Mouse (Mus musculus): ENCODE results near the gene Mcu. TPM values are rescaled to one million over a fixed set of nuclear protein-coding genes. Genes with fewer than 3 reads are reported as not detected.

Mcu gene
- polyA plus RNA-seq, 1 experiment from 2014 or later: 24.7 TPM

GRCm38 (mm10) chr10:59581826-59582543 is 34.5 kb downstream of the Mcu start:
- H3K9me3 ChIP-seq (ENCODE audit: control insufficient read depth, low read length): no peaks in the 10 kb centered on the region
- H3K4me2 ChIP-seq (replicated peaks; ENCODE audit: low read depth, low read length): no peak overlapping the region
- no peak overlapping the region for H3K27ac ChIP-seq (ENCODE audit: low read depth, low read length)
- 78% methylated on average over 1 of the region's 1 CpGs for WGBS
- ATAC-seq (ENCODE audit: low FRiP score) (no peak), DNase-seq (ENCODE audit: low spot score) (no peak)
- H3K4me1 ChIP-seq (replicated peaks; ENCODE audit: control insufficient read depth, insufficient read depth, low read length): no peaks in the 10 kb centered on the region
- H3K27me3 ChIP-seq (ENCODE audit: control insufficient read depth, insufficient read depth, low read length): no peaks in the 10 kb centered on the region
- no peaks in the 10 kb centered on the region for H3K36me3 ChIP-seq (ENCODE audit: control insufficient read depth, insufficient read depth, low read length)
- H3K4me3 ChIP-seq (ENCODE audit: low read depth, low read length): no peak overlapping the region
- H3K9ac ChIP-seq (ENCODE audit: low read depth, low read length): no peak overlapping the region

- no peak for ATAC-seq (ENCODE audit: low FRiP score)
- Histone ChIP-seq H3K27me3 (ENCODE audit: control insufficient read depth, insufficient read depth, low read length) (no peaks in the 10 kb centered on the region), H3K4me3 (ENCODE audit: low read depth, low read length) (no peak overlapping the region), H3K9me3 (ENCODE audit: control insufficient read depth, low read length) (no peaks in the 10 kb centered on the region), H3K4me2 (replicated peaks; ENCODE audit: low read depth, low read length) (no peak overlapping the region), H3K9ac (ENCODE audit: low read depth, low read length) (no peak overlapping the region), H3K36me3 (ENCODE audit: control insufficient read depth, insufficient read depth, low read length) (no peaks in the 10 kb centered on the region), H3K27ac (ENCODE audit: low read depth, low read length) (no peak overlapping the region), H3K4me1 (replicated peaks; ENCODE audit: control insufficient read depth, insufficient read depth, low read length) (no peaks in the 10 kb centered on the region)
- WGBS: 83% methylated on average over 3 of the region's 3 CpGs
- no peak for DNase-seq (ENCODE audit: low spot score)
Observed at GRCm38 (mm10) chr10:59580593-59581149, 35.8 kb downstream of the Mcu start.

- ATAC-seq (ENCODE audit: low FRiP score) (no peak), DNase-seq (ENCODE audit: low spot score) (no peak)
- H3K9me3 ChIP-seq (ENCODE audit: control insufficient read depth, low read length): no peaks in the 10 kb centered on the region
- WGBS: 94% methylated on average over 3 of the region's 3 CpGs
- no peak overlapping the region for H3K27ac ChIP-seq (ENCODE audit: low read depth, low read length)
- H3K4me1 ChIP-seq (replicated peaks; ENCODE audit: control insufficient read depth, insufficient read depth, low read length): no peaks in the 10 kb centered on the region
- H3K27me3 ChIP-seq (ENCODE audit: control insufficient read depth, insufficient read depth, low read length): no peaks in the 10 kb centered on the region
- no peak overlapping the region for H3K4me3 ChIP-seq (ENCODE audit: low read depth, low read length)
- H3K36me3 ChIP-seq (ENCODE audit: control insufficient read depth, insufficient read depth, low read length): no peaks in the 10 kb centered on the region
- no peak overlapping the region for H3K9ac ChIP-seq (ENCODE audit: low read depth, low read length)
- no peak overlapping the region for H3K4me2 ChIP-seq (replicated peaks; ENCODE audit: low read depth, low read length)
Observed at GRCm38 (mm10) chr10:59579645-59580044, 36.8 kb downstream of the Mcu start.

- no peak overlapping the region for H3K4me3 ChIP-seq (ENCODE audit: low read depth, low read length)
- H3K9me3 ChIP-seq (ENCODE audit: control insufficient read depth, low read length): no peaks in the 10 kb centered on the region
- H3K27me3 ChIP-seq (ENCODE audit: control insufficient read depth, insufficient read depth, low read length): no peaks in the 10 kb centered on the region
- no peak overlapping the region for H3K27ac ChIP-seq (ENCODE audit: low read depth, low read length)
- H3K4me1 ChIP-seq (replicated peaks; ENCODE audit: control insufficient read depth, insufficient read depth, low read length): no peaks in the 10 kb centered on the region
- H3K4me2 ChIP-seq (replicated peaks; ENCODE audit: low read depth, low read length): no peak overlapping the region
- WGBS: 73% methylated on average over 12 of the region's 12 CpGs
- H3K36me3 ChIP-seq (ENCODE audit: control insufficient read depth, insufficient read depth, low read length): no peaks in the 10 kb centered on the region
- H3K9ac ChIP-seq (ENCODE audit: low read depth, low read length): no peak overlapping the region
- no peak for ATAC-seq (ENCODE audit: low FRiP score)
- DNase-seq (ENCODE audit: low spot score): peak; percentile 29
Observed at GRCm38 (mm10) chr10:59577871-59578801, 38.4 kb downstream of the Mcu start.

- no peaks in the 10 kb centered on the region for H3K9me3 ChIP-seq (ENCODE audit: control insufficient read depth, low read length)
- no peaks in the 10 kb centered on the region for H3K4me1 ChIP-seq (replicated peaks; ENCODE audit: control insufficient read depth, insufficient read depth, low read length)
- H3K27me3 ChIP-seq (ENCODE audit: control insufficient read depth, insufficient read depth, low read length): no peaks in the 10 kb centered on the region
- H3K4me2 ChIP-seq (replicated peaks; ENCODE audit: low read depth, low read length): no peak overlapping the region
- H3K9ac ChIP-seq (ENCODE audit: low read depth, low read length): no peak overlapping the region
- WGBS: 62% methylated on average over 5 of the region's 5 CpGs
- DNase-seq (ENCODE audit: low spot score): no peak
- H3K36me3 ChIP-seq (ENCODE audit: control insufficient read depth, insufficient read depth, low read length): no peaks in the 10 kb centered on the region
- no peak for ATAC-seq (ENCODE audit: low FRiP score)
- no peak overlapping the region for H3K27ac ChIP-seq (ENCODE audit: low read depth, low read length)
- H3K4me3 ChIP-seq (ENCODE audit: low read depth, low read length): no peak overlapping the region
Observed at GRCm38 (mm10) chr10:59576305-59576704, 40.2 kb downstream of the Mcu start.

GRCm38 (mm10) chr10:59571964-59572363 is 44.5 kb downstream of the Mcu start:
- 0 out of 2 replicates have a peak, but pooled peaks cover 2% of the 10 kb centered on the region for H3K4me1 ChIP-seq (replicated peaks; ENCODE audit: control insufficient read depth, insufficient read depth, low read length)
- no peaks in the 10 kb centered on the region for H3K27me3 ChIP-seq (ENCODE audit: control insufficient read depth, insufficient read depth, low read length)
- no peak overlapping the region for H3K4me3 ChIP-seq (ENCODE audit: low read depth, low read length)
- ATAC-seq (ENCODE audit: low FRiP score) (no peak), DNase-seq (ENCODE audit: low spot score) (no peak)
- no peak overlapping the region for H3K27ac ChIP-seq (ENCODE audit: low read depth, low read length)
- 92% methylated on average over 5 of the region's 5 CpGs for WGBS
- no peaks in the 10 kb centered on the region for H3K9me3 ChIP-seq (ENCODE audit: control insufficient read depth, low read length)
- H3K36me3 ChIP-seq (ENCODE audit: control insufficient read depth, insufficient read depth, low read length): no peaks in the 10 kb centered on the region
- H3K9ac ChIP-seq (ENCODE audit: low read depth, low read length): no peak overlapping the region
- H3K4me2 ChIP-seq (replicated peaks; ENCODE audit: low read depth, low read length): no peak overlapping the region

- no peak for ATAC-seq (ENCODE audit: low FRiP score)
- Histone ChIP-seq H3K4me3 (ENCODE audit: low read depth, low read length) (no peak overlapping the region), H3K27ac (ENCODE audit: low read depth, low read length) (no peak overlapping the region), H3K4me1 (replicated peaks; ENCODE audit: control insufficient read depth, insufficient read depth, low read length) (0 out of 2 replicates have a peak, but pooled peaks cover 2% of the 10 kb centered on the region), H3K27me3 (ENCODE audit: control insufficient read depth, insufficient read depth, low read length) (no peaks in the 10 kb centered on the region), H3K9me3 (ENCODE audit: control insufficient read depth, low read length) (no peaks in the 10 kb centered on the region), H3K9ac (ENCODE audit: low read depth, low read length) (no peak overlapping the region), H3K36me3 (ENCODE audit: control insufficient read depth, insufficient read depth, low read length) (no peaks in the 10 kb centered on the region), H3K4me2 (replicated peaks; ENCODE audit: low read depth, low read length) (no peak overlapping the region)
- WGBS: 93% methylated on average over 4 of the region's 4 CpGs
- DNase-seq (ENCODE audit: low spot score): no peak
Observed at GRCm38 (mm10) chr10:59571273-59571672, 45.2 kb downstream of the Mcu start.

GRCm38 (mm10) chr10:59570780-59571179 is 45.7 kb downstream of the Mcu start:
- Histone ChIP-seq H3K4me2 (replicated peaks; ENCODE audit: low read depth, low read length) (no peak overlapping the region), H3K36me3 (ENCODE audit: control insufficient read depth, insufficient read depth, low read length) (no peaks in the 10 kb centered on the region), H3K4me3 (ENCODE audit: low read depth, low read length) (no peak overlapping the region), H3K9ac (ENCODE audit: low read depth, low read length) (no peak overlapping the region), H3K27me3 (ENCODE audit: control insufficient read depth, insufficient read depth, low read length) (no peaks in the 10 kb centered on the region), H3K9me3 (ENCODE audit: control insufficient read depth, low read length) (no peaks in the 10 kb centered on the region), H3K4me1 (replicated peaks; ENCODE audit: control insufficient read depth, insufficient read depth, low read length) (0 out of 2 replicates have a peak, but pooled peaks cover 2% of the 10 kb centered on the region), H3K27ac (ENCODE audit: low read depth, low read length) (no peak overlapping the region)
- ATAC-seq (ENCODE audit: low FRiP score): no peak
- DNase-seq (ENCODE audit: low spot score): no peak
- 90% methylated on average over 2 of the region's 2 CpGs for WGBS
